Mouse (Mus musculus) stomach, embryonic 16.5 days (tissue): ENCODE measurements around the gene Kri1. TPM values are rescaled to one million over a fixed set of nuclear protein-coding genes. Genes with fewer than 3 reads are reported as not detected.
"Not testable (repeated sequence)": the region's sequence is repeated elsewhere in the genome, so short reads cannot be mapped to it uniquely, and the experiment has no call there.

Experiments used
- ATAC-seq: fragments of 200-750 bp; cut with Nextera tagmentation; 2 replicates; pipeline ENCODE4 v1.8.0; 2017; ENCODE audit warnings: moderate number of reproducible peaks, moderate TSS enrichment; ENCODE audit not compliant: insufficient read depth, low FRiP score
- H3K27ac ChIP-seq: fragments of 300-500 bp; sonication (generic); 2 replicates; pipeline ENCODE4 v1.5.1; 2014; ENCODE audit warnings: low read length
- H3K27me3 ChIP-seq: fragments of 300-500 bp; sonication (generic); 2 replicates; pipeline ENCODE4 v1.6.1; 2014; ENCODE audit warnings: low read length, control low read depth, mixed read lengths; ENCODE audit not compliant: control insufficient read depth, insufficient read depth
- H3K36me3 ChIP-seq: fragments of 300-500 bp; sonication (generic); 2 replicates; pipeline ENCODE4 v1.6.1; 2014; ENCODE audit warnings: low read length; ENCODE audit not compliant: control insufficient read depth, insufficient read depth
- H3K4me1 ChIP-seq: fragments of 300-500 bp; sonication (generic); 2 replicates; pipeline ENCODE4 v1.6.1; 2014; ENCODE audit warnings: low read length, control low read depth, mixed read lengths; ENCODE audit not compliant: control insufficient read depth, insufficient read depth
- H3K4me2 ChIP-seq: fragments of 300-500 bp; sonication (generic); 2 replicates; pipeline ENCODE4 v1.6.1; 2014; ENCODE audit warnings: low read depth, low read length, mixed read lengths
- H3K4me3 ChIP-seq: fragments of 300-500 bp; sonication (generic); replicated peaks from 2 replicates; pipeline ENCODE4 v1.5.1; 2014; ENCODE audit warnings: mild to moderate bottlenecking, low read length
- H3K9ac ChIP-seq: fragments of 300-500 bp; sonication (generic); 2 replicates; pipeline ENCODE4 v1.6.1; 2014; ENCODE audit warnings: low read length
- H3K9me3 ChIP-seq: fragments of 300-500 bp; sonication (generic); replicated peaks from 2 replicates; pipeline ENCODE4 v1.6.1; 2016; ENCODE audit warnings: low read length, control low read depth; ENCODE audit not compliant: control insufficient read depth
- WGBS: fragments of 180-500 bp; shearing (Covaris S2); extraction: QIAGEN DNeasy Blood & Tissue Kit; methylation state at CpG from one replicate; pipeline ENCODE4 v1.1.7; 2014; 5-methylcytosine and 5-hydroxymethylcytosine counted together
- polyA plus RNA-seq: library from polyadenylated mRNA; unstranded; fragments of >200 nt; fragmentation: Nextera tagmentation; extraction: Ambion mirVana; gene quantifications from 2 replicates; pipeline ENCODE4 v1.2.1, GENCODE M21; 2015

Kri1 gene
- polyA plus RNA-seq, 1 experiment from 2014 or later: 18.2 TPM

GRCm38 (mm10) chr9:21256349-21256748, 31.4 kb downstream of the Kri1 start:
- H3K4me3 ChIP-seq, H3K4me2 ChIP-seq, H3K9me3 ChIP-seq, H3K36me3 ChIP-seq, H3K4me1 ChIP-seq, H3K27ac ChIP-seq, H3K27me3 ChIP-seq, ATAC-seq, H3K9ac ChIP-seq: not testable (repeated sequence)
- 84% methylated on average over 4 of the region's 4 CpGs for WGBS

GRCm38 (mm10) chr9:21254690-21255089, 33.1 kb downstream of the Kri1 start:
- no peaks in the 10 kb centered on the region for H3K4me1 ChIP-seq
- H3K4me3 ChIP-seq: no peak overlapping the region
- no peaks in the 10 kb centered on the region for H3K36me3 ChIP-seq
- no peak for ATAC-seq
- no peak overlapping the region for H3K4me2 ChIP-seq
- H3K27ac ChIP-seq: no peak overlapping the region
- no peak overlapping the region for H3K9ac ChIP-seq
- peaks cover 5% of the 10 kb centered on the region for H3K27me3 ChIP-seq
- H3K9me3 ChIP-seq: no peaks in the 10 kb centered on the region

GRCm38 (mm10) chr9:21251116-21251735, 36.5 kb downstream of the Kri1 start:
- Histone ChIP-seq H3K27me3 (peaks cover 31% of the 10 kb centered on the region), H3K4me2 (peak overlapping the region; percentile 16; the same call in 1 of the 2 replicates), H3K9me3 (no peaks in the 10 kb centered on the region), H3K9ac (no peak overlapping the region; the same call in 1 of the 2 replicates), H3K4me3 (no peak overlapping the region), H3K4me1 (no peaks in the 10 kb centered on the region), H3K27ac (peak overlapping the region; percentile 82), H3K36me3 (no peaks in the 10 kb centered on the region)
- ATAC-seq: peak; percentile 63; the same call in 1 of the 2 replicates
- WGBS: 40% methylated on average over 13 of the region's 13 CpGs

- H3K27me3 ChIP-seq: peaks cover 38% of the 10 kb centered on the region
- H3K4me3 ChIP-seq: no peak overlapping the region
- H3K9ac ChIP-seq: no peak overlapping the region
- no peaks in the 10 kb centered on the region for H3K4me1 ChIP-seq
- H3K9me3 ChIP-seq: no peaks in the 10 kb centered on the region
- no peak overlapping the region for H3K4me2 ChIP-seq
- no peak for ATAC-seq
- no peaks in the 10 kb centered on the region for H3K36me3 ChIP-seq
- peak overlapping the region; percentile 82 for H3K27ac ChIP-seq
- 40% methylated on average over 2 of the region's 2 CpGs for WGBS
Measured at GRCm38 (mm10) chr9:21250509-21250908, 37.3 kb downstream of the Kri1 start.

GRCm38 (mm10) chr9:21249629-21250508, 37.9 kb downstream of the Kri1 start:
- Histone ChIP-seq H3K4me3 (no peak overlapping the region), H3K4me1 (peaks cover 6% of the 10 kb centered on the region; the same call in 1 of the 2 replicates), H3K36me3 (no peaks in the 10 kb centered on the region), H3K9me3 (no peaks in the 10 kb centered on the region), H3K4me2 (no peak overlapping the region), H3K27ac (peak overlapping the region; percentile 82), H3K27me3 (peaks cover 44% of the 10 kb centered on the region), H3K9ac (no peak overlapping the region)
- WGBS: 22% methylated on average over 17 of the region's 17 CpGs
- peak; percentile 52; the same call in 1 of the 2 replicates for ATAC-seq

- H3K36me3 ChIP-seq: no peaks in the 10 kb centered on the region
- H3K4me2 ChIP-seq: peak within 1 kb of the TSS; percentile 46
- peaks cover 15% of the 10 kb centered on the region for H3K4me1 ChIP-seq
- H3K9me3 ChIP-seq: no peaks in the 10 kb centered on the region
- peak within 1 kb of the TSS; percentile 36 for H3K4me3 ChIP-seq
- 2% methylated on average over 30 of the region's 30 CpGs for WGBS
- peak within 1 kb of the TSS; percentile 50; the same call in 1 of the 2 replicates for H3K27ac ChIP-seq
- H3K9ac ChIP-seq: peak within 1 kb of the TSS; percentile 54
- ATAC-seq: peak; percentile 20; the same call in 1 of the 2 replicates
- peaks cover 60% of the 10 kb centered on the region for H3K27me3 ChIP-seq
Measured at GRCm38 (mm10) chr9:21248326-21248725, 39.4 kb downstream of the Kri1 start, which contains the start of gene S1pr5. TSS of gene S1pr5 (minus strand) at chr9:21248443.

- Histone ChIP-seq H3K9me3 (0 out of 2 replicates have a peak, but pooled peaks cover 5% of the 10 kb centered on the region), H3K9ac (no peak overlapping the region), H3K27me3 (peaks cover 67% of the 10 kb centered on the region), H3K4me1 (peaks cover 15% of the 10 kb centered on the region), H3K4me2 (no peak overlapping the region), H3K4me3 (no peak overlapping the region), H3K36me3 (no peaks in the 10 kb centered on the region), H3K27ac (no peak overlapping the region)
- no peak for ATAC-seq
- 93% methylated on average over 1 of the region's 1 CpGs for WGBS
Measured at GRCm38 (mm10) chr9:21246342-21246741, 41.4 kb downstream of the Kri1 start.

- H3K9me3 ChIP-seq: 0 out of 2 replicates have a peak, but pooled peaks cover 5% of the 10 kb centered on the region
- H3K4me2 ChIP-seq: peak overlapping the region; percentile 61
- ATAC-seq: no peak
- H3K27ac ChIP-seq: no peak overlapping the region
- peaks cover 15% of the 10 kb centered on the region for H3K4me1 ChIP-seq
- H3K4me3 ChIP-seq: peak overlapping the region; percentile 41
- no peaks in the 10 kb centered on the region for H3K36me3 ChIP-seq
- H3K27me3 ChIP-seq: peaks cover 62% of the 10 kb centered on the region
- 3% methylated on average over 16 of the region's 16 CpGs for WGBS
- H3K9ac ChIP-seq: peak overlapping the region; percentile 52
Measured at GRCm38 (mm10) chr9:21245113-21245487, 42.7 kb downstream of the Kri1 start.
